Mouse (Mus musculus) left cerebral cortex, adult 2 months (tissue): ENCODE results near the gene Syt13. TPM values are rescaled to one million over a fixed set of nuclear protein-coding genes. Genes with fewer than 3 reads are reported as not detected.
A peak's percentile ranks its signal among the peaks of the same experiment; 100 is the strongest.

Experiments
- DNase-seq, 2 experiments: peaks; one replicate each; pipeline ENCODE4 v3.0.0; 2021 to 2022; ENCODE audit warnings: low spot score in 2 of 2, mixed read lengths in 1 of 2; ENCODE audit errors: extremely low spot score in 1 of 2
- H3K27ac ChIP-seq: fragments of 200-600 bp; 2 replicates; pipeline ENCODE4 v1.8.1; 2022
- H3K4me3 ChIP-seq: fragments of 200-600 bp; 2 replicates; pipeline ENCODE4 v1.8.1; 2022
- CTCF ChIP-seq: fragments of 200-600 bp; IDR thresholded peaks from 2 replicates; pipeline ENCODE4 v1.8.1; 2022; ENCODE audit warnings: antibody characterized with exemption, mild to moderate bottlenecking, moderate library complexity
- intact Hi-C: fragments of 180-260 bp; cut with DNase I; formaldehyde crosslinking; loops from one replicate; pipeline ENCODE4 v1.15.1; 2025
- total RNA-seq, 2 experiments: library from RNA; stranded (reverse); gene quantifications; 2 replicates each; pipeline ENCODE4 v1.2.3; 2021

Syt13 gene
- total RNA-seq, 2 experiments from 2014 or later, result 190 to 210 TPM

DNA sequence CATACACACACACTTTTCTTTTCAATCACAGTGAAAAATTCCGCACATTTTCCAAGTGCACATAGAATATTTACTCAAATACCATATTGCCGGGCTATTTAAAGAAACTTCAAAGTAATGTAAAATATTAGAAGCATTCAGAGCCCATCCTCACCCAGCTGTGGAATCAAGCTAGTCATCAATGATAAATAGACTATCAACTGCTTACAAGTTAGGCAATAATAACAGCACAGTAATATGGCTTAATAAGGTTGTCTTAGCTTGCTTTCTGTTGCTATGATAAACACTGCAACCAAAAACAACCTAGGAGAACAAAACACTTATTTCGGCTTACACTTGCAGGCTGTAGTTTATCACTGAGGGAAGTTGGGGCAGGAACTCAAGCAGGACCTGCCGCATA is 22.4 kb upstream of the Syt13 start:
- no peak for DNase-seq
- intact Hi-C loops, result loop anchor here (10.0 kb wide), 1 partner anchor 522 kb away; no protein-coding TSS in a partner anchor
- no peak for TF ChIP-seq CTCF
- Histone ChIP-seq H3K4me3 (no peak overlapping the region), H3K27ac (no peak overlapping the region)

GRCm38 (mm10) chr2:92903650-92904049 is 11.2 kb upstream of the Syt13 start:
- TF ChIP-seq CTCF, result no peak
- intact Hi-C loops, result loop anchor here (1.0 to 2.0 kb wide), 3 partner anchors 51 to 295 kb away; no protein-coding TSS in a partner anchor
- H3K27ac ChIP-seq, result no peak overlapping the region
- no peak for DNase-seq
- no peak overlapping the region for H3K4me3 ChIP-seq

- no peak overlapping the region for H3K27ac ChIP-seq
- H3K4me3 ChIP-seq, result no peak overlapping the region
- peak; percentile 52 to 57 for DNase-seq
- TF ChIP-seq CTCF, result peak; percentile 99
- intact Hi-C loops, result loop anchor here (1.0 to 2.0 kb wide), 3 partner anchors 50 to 294 kb away; no protein-coding TSS in a partner anchor
Observed at GRCm38 (mm10) chr2:92904307-92904859, 10.5 kb upstream of the Syt13 start.

GRCm38 (mm10) chr2:92910371-92910770 is 4.5 kb upstream of the Syt13 start:
- Histone ChIP-seq H3K27ac (no peak overlapping the region), H3K4me3 (no peak overlapping the region)
- intact Hi-C loops, result no loop called here
- TF ChIP-seq CTCF, result peak; percentile 8
- DNase-seq, result no peak

- DNase-seq, result no peak
- TF ChIP-seq CTCF, result no peak
- no peak overlapping the region for H3K27ac ChIP-seq
- intact Hi-C loops, result no loop called here
- no peak overlapping the region for H3K4me3 ChIP-seq
Observed at GRCm38 (mm10) chr2:92912312-92912711, 2.6 kb upstream of the Syt13 start.

- Histone ChIP-seq H3K4me3 (no peak overlapping the region), H3K27ac (no peak overlapping the region)
- no peak for TF ChIP-seq CTCF
- intact Hi-C loops, result no loop called here
- DNase-seq, result no peak
Observed at GRCm38 (mm10) chr2:92913295-92913694, 1.6 kb upstream of the Syt13 start.

DNA sequence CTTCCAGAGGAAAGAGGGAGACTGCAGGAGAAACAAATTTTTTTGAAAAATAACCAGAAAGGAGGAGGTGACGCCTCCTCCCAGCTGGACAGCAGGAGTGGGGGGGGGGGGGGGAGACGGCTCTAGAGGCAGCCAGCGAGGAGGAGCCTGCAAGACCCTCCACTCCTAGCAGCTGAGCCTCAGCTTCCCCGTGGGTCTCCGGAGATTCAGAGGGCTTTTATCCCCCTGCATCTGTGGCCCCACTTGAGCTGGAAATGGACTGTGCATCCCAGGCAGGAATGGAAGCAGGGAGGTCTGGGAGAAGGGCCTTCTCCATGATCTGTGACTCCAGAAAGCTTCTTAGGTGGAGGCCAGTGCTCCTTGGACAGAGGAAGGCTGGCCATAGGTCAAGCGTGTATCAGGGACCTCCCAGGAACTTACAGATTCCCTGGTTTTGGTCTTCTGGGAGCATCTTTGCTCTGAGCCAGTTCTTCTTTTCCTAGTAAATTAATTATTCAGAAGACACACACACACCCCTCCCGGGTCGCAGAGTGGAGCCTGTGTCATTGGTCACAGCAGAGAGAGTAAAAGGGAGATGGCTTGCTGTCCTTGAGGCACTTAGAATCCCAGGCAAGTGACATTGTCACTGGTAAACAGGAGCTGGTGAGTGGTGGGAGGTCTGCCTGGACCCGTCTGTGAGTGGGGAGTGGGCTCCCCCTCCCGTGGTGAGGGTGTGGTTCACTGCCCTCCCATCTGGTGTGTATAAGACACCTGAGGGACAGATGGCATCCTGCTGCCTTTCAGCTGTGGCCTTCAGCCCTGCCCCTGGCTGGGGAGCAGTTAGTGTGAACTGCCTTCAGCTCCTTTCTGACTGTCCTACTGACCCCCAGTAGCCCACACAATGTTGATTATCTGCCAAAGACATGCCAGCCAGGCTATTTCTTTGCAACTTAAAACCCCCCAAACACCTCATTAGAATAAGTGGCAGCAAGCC is 1.0 kb downstream of the Syt13 start:
- DNase-seq, result no peak
- TF ChIP-seq CTCF, result no peak
- peak overlapping the region; percentile 75 for H3K4me3 ChIP-seq
- intact Hi-C loops, result loop anchor here (2.0 kb wide), 2 partner anchors 19 to 33 kb away; no protein-coding TSS in a partner anchor
- peak overlapping the region; percentile 95 for H3K27ac ChIP-seq

GRCm38 (mm10) chr2:92917405-92918142 is 2.7 kb downstream of the Syt13 start:
- H3K4me3 ChIP-seq, result peak overlapping the region; percentile 41
- no peak for DNase-seq
- peak overlapping the region; percentile 88 for H3K27ac ChIP-seq
- intact Hi-C loops, result loop anchor here (2.0 kb wide), 1 partner anchor 17 kb away; no protein-coding TSS in a partner anchor
- TF ChIP-seq CTCF, result no peak

GRCm38 (mm10) chr2:92920709-92921108 is 5.8 kb downstream of the Syt13 start:
- TF ChIP-seq CTCF, result no peak
- Histone ChIP-seq H3K4me3 (no peak overlapping the region), H3K27ac (peak overlapping the region; percentile 55; the same call in 1 of the 2 replicates)
- DNase-seq, result no peak
- intact Hi-C loops, result no loop called here

GRCm38 (mm10) chr2:92924677-92925259 is 9.9 kb downstream of the Syt13 start:
- TF ChIP-seq CTCF, result no peak
- DNase-seq, result no peak
- intact Hi-C loops, result no loop called here
- H3K27ac ChIP-seq, result no peak overlapping the region
- no peak overlapping the region for H3K4me3 ChIP-seq

- TF ChIP-seq CTCF, result no peak
- DNase-seq, result no peak
- Histone ChIP-seq H3K4me3 (no peak overlapping the region), H3K27ac (no peak overlapping the region)
- intact Hi-C loops, result no loop called here
Observed at GRCm38 (mm10) chr2:92929696-92930095, 14.8 kb downstream of the Syt13 start.
